Mouse (Mus musculus): ENCODE data around the gene Nup205.

DNA sequence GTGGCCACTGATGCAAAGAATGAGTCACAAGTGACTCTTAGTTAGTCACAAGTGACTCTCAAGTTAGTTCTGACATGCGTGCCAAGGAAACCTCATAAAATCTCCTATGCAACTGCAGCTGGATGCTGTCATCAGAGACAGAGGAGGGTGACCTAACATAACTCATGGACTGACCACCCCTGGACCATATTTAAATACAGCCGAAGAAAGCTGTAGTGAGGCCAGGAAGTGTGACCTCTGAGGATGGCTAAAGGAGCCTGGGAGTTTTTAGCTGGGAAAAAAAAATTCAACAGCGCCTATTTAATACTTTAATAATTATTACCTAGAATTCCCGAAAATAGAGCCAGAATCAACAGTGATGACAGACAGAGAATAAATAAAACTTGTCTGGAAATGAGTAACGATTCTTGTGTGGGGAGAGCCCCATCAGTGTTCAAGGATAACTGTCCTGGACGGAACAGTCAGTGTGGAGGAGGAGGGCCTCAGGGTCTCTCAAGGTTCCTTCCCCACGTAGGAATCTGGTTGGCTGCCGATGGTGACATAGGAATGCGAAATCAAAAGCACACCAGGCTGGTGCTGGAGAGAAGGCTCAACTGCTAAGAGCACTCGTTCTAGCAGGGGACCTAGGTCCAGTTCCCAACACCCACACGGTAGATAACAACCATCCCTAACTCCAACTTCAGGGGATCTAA lies 96.3 kb downstream of the Nup205 start:
- TF ChIP-seq FLI1 (IDR thresholded peaks at IDR 0.05; ENCODE audit: low read length) (no peak), GATA1 (IDR thresholded peaks at IDR 0.05; ENCODE audit: borderline replicate concordance, low read length) (no peak)
